Mouse (Mus musculus): ENCODE results near the gene S100a2. TPM values are rescaled to one million over a fixed set of nuclear protein-coding genes. Genes with fewer than 3 reads are reported as not detected.
A peak's percentile ranks its signal among the peaks of the same experiment; 100 is the strongest.

S100a2 gene
- total RNA-seq, 2 experiments from 2014 or later = not detected

GRCm38 (mm10) chr3:90631984-90632383 lies 41.9 kb downstream of the S100a2 start:
- Histone ChIP-seq H3K27ac (no peak overlapping the region), H3K4me3 (no peak overlapping the region)
- no peak for TF ChIP-seq CTCF (conservative IDR thresholded peaks at IDR 0.05)
- DNase-seq (ENCODE audit: low spot score in 2 of 2) = no peak

- TF ChIP-seq CTCF (conservative IDR thresholded peaks at IDR 0.05) = no peak
- no peak for DNase-seq (ENCODE audit: low spot score in 2 of 2)
- no peak overlapping the region for H3K4me3 ChIP-seq
- H3K27ac ChIP-seq = no peak overlapping the region
These were observed 48.6 kb downstream of the S100a2 start for GRCm38 (mm10) chr3:90638511-90639275.

- Histone ChIP-seq H3K4me3 (no peak overlapping the region), H3K27ac (no peak overlapping the region)
- peak; percentile 79 for TF ChIP-seq CTCF (conservative IDR thresholded peaks at IDR 0.05)
- no peak for DNase-seq (ENCODE audit: low spot score in 2 of 2)
These were observed 49.6 kb downstream of the S100a2 start for GRCm38 (mm10) chr3:90639511-90640154.

GRCm38 (mm10) chr3:90640981-90641380 lies 50.9 kb downstream of the S100a2 start:
- Histone ChIP-seq H3K4me3 (no peak overlapping the region), H3K27ac (no peak overlapping the region)
- no peak for TF ChIP-seq CTCF (conservative IDR thresholded peaks at IDR 0.05)
- no peak for DNase-seq (ENCODE audit: low spot score in 2 of 2)

Other genes with a start within 250 kb of the S100a2 start
- gene Slc27a3, start 200.3 kb upstream of the S100a2 start, total RNA-seq (2021) = 10 to 100 TPM; 15.0 to 17.2 TPM
- 10 to 100 TPM; 74.1 to 75.4 TPM for gene Ints3, start 156.6 kb upstream of the S100a2 start, total RNA-seq (2021)
- gene Npr1, start 124.4 kb upstream of the S100a2 start, total RNA-seq (2021) = 1 to 10 TPM; 6.5 to 7.4 TPM
- gene Ilf2, start 114.1 kb upstream of the S100a2 start, total RNA-seq (2021) = 10 to 100 TPM; 85.4 to 88.0 TPM
- gene Snapin, start 99.2 kb upstream of the S100a2 start, total RNA-seq (2021) = 10 to 100 TPM; 53.4 to 54.5 TPM
- gene Chtop, start 80.7 kb upstream of the S100a2 start, total RNA-seq (2021) = 100 to 1,000 TPM; 152 to 153 TPM
- gene S100a1, start 75.9 kb upstream of the S100a2 start, total RNA-seq (2021) = 10 to 100 TPM; 89.9 to 92.1 TPM
- gene S100a13, start 75.8 kb upstream of the S100a2 start, total RNA-seq (2021) = 10 to 100 TPM; 20.2 to 20.6 TPM
- under 1 TPM; 0.49 to 0.95 TPM for gene S100a14, start 63.4 kb upstream of the S100a2 start, total RNA-seq (2021)
- gene S100a16, start 53.0 kb upstream of the S100a2 start, total RNA-seq (2021) = 10 to 100 TPM; 79.0 to 82.8 TPM
- under 1 TPM; 0.64 to 0.79 TPM for gene S100a3, start 29.7 kb upstream of the S100a2 start, total RNA-seq (2021)
- gene Gm42674, start 11.7 kb downstream of the S100a2 start, total RNA-seq (2021) = not detected
- 1 to 10 TPM; 3.4 to 5.7 TPM for gene S100a4, start 13.5 kb downstream of the S100a2 start, total RNA-seq (2021)
- gene S100a5, start 18.3 kb downstream of the S100a2 start, total RNA-seq (2021) = not detected
- 10 to 100 TPM; 18.4 to 21.8 TPM for gene S100a6, start 22.6 kb downstream of the S100a2 start, total RNA-seq (2021)
- under 1 TPM; 0.37 to 0.67 TPM for gene S100a7a, start 63.8 kb downstream of the S100a2 start, total RNA-seq (2021)
- gene S100a8, start 78.7 kb downstream of the S100a2 start, total RNA-seq (2021) = not detected
- not detected for gene S100a9, start 105.5 kb downstream of the S100a2 start, total RNA-seq (2021)
- gene Pglyrp4, start 136.7 kb downstream of the S100a2 start, total RNA-seq (2021) = not detected
- gene Gm5849, start 187.6 kb downstream of the S100a2 start, total RNA-seq (2021) = not detected

All from layer of hippocampus, adult 2 months (tissue).